Mouse (Mus musculus) CD4-positive, CD25-positive, alpha-beta regulatory T cell, adult 4 months (primary cell): Measurements from ENCODE around the gene Rab29. TPM values are rescaled to one million over a fixed set of nuclear protein-coding genes. Genes with fewer than 3 reads are reported as not detected.
"Not testable (repeated sequence)": the region's sequence is repeated elsewhere in the genome, so short reads cannot be mapped to it uniquely, and the experiment has no call there.

Experiments
- ATAC-seq: one replicate; pipeline ENCODE4 v1.8.0; 2017
- polyA plus RNA-seq, 2 experiments: library from polyadenylated mRNA; unstranded; fragments of 100-300 nt; shearing (Covaris generic); gene quantifications; one replicate each; pipeline ENCODE4 v1.2.1; 2017

The Rab29 gene
- 10 to 100 TPM; 35.6 to 36.8 TPM for polyA plus RNA-seq

DNA sequence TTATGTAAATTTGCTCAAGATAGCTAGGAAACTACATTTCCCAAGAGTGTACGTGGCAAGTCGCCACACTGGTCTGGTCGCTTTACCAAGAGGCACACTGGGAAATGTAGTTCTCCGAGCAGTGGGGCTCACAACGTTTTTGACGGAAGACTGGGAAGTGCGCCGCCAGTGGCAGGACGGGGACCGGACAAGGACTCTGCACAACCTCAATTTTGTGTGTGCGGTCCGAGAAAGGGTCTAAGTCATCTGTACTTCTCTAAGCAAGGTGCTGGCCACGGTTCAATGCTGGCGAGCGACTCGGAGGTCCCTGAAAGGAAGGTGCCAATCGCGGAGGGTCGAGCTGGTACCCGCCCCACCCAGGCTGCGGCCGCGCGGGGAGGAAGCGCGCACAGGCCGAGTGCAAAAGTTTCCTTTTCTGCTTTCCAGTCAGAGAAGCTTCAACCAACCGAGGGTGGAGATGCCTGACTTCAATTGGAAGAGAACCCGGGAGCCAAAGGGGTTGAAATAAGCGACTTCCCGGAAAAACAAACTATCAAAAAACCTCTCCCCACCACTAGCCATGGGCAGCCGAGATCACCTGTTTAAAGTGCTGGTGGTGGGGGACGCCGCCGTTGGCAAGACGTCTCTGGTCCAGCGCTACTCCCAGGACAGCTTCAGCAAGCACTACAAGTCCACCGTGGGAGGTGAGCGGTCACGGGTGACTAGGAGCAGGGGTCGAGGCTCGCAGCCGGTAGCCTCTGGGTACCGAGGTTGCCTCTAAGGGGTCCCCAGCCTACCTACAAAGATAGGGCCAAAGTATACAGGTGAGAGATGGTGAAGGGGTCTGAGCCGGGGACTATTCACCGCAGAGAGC, at the start of gene Rab29:
Rab29 (plus strand) TSS at position 132 of the 853 bp plus-strand sequence.
- peak; percentile 99 for ATAC-seq

- not testable (repeated sequence) for ATAC-seq
Observed at GRCm38 (mm10) chr1:131820353-131820752, 46.7 kb upstream of the Rab29 start.

GRCm38 (mm10) chr1:131820887-131821328, 46.1 kb upstream of the Rab29 start:
- peak; percentile 79 for ATAC-seq

GRCm38 (mm10) chr1:131822292-131822691, 44.7 kb upstream of the Rab29 start:
- no peak for ATAC-seq

GRCm38 (mm10) chr1:131822856-131823492, 44.0 kb upstream of the Rab29 start:
- no peak for ATAC-seq

DNA sequence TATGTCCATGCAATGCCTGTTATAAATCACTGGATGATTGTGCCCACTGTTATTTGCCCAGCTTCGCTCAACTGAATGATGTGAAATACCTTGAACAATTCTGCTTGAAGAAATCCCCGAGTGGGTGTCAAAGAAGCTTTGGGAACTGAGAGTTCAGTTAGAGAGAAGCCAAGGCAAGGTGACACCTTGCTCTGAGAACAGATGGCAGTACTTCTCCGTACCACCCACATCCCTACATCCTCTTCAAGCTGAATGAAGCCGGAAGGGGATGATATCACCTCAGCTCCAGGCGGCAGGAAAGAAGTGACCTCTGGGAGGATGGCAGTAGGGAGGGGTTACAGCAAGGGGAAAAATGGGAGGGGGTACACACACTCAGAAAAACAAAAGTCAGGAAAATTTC, 43.5 kb upstream of the Rab29 start:
- no peak for ATAC-seq

DNA sequence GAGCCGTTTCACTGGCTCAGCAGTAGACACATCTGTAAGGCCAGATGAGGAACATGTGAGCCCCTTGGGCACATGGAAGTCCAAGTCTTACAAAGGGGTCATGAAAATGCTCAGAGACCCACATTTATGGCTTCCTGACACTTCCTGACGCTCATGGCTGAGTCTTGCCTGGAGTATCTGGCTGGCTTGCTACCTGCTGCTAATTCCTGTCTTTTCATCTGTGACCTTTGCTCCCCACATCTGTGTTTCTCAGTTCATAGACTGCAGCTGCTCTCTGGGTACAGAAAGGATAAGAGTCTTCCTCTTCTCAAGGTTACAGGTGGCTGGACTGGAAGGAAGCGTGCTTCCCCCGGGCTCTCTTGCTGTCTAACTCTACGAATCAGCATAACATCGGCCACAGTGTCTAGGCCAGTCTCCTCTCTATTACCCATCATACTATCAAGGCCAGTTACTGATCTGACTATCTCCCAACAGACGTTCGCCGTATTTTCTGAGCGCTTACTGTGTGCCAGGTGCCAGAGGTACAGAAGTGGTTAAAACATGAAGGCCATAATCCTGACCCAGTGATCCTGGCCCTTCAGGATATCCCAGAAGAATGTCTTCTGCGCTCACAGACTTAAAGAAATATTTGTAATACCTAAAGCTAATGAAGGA, 42.4 kb upstream of the Rab29 start:
- ATAC-seq: no peak

- ATAC-seq: peak; percentile 40
Observed at GRCm38 (mm10) chr1:131827207-131827786, 39.7 kb upstream of the Rab29 start, which contains the start of gene Slc41a1. TSS of gene Slc41a1 (plus strand) at chr1:131827493.

DNA sequence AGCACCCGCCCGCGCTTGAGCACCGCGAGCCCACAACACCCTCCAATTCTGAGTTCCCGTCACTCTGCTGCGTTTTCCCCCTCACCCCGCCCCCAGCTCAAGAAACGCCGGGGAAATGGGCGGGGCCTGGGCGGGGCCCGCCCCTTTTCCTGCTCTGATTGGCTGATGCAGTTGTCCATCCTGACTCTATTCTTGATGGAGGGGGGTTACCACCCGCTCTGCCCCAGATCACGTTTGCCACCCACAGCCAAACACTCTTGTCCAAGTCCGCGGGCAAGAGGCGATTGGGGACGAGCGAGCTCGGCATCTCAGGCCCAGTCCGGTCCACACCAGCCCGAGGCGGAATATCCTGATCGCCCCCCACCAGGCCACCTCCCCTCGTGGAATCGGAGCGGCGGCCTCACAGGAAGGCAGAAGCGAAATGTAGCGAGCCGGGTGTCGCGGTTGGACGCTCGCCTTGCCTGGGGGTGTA, 39.2 kb upstream of the Rab29 start:
- ATAC-seq: peak; percentile 89

DNA sequence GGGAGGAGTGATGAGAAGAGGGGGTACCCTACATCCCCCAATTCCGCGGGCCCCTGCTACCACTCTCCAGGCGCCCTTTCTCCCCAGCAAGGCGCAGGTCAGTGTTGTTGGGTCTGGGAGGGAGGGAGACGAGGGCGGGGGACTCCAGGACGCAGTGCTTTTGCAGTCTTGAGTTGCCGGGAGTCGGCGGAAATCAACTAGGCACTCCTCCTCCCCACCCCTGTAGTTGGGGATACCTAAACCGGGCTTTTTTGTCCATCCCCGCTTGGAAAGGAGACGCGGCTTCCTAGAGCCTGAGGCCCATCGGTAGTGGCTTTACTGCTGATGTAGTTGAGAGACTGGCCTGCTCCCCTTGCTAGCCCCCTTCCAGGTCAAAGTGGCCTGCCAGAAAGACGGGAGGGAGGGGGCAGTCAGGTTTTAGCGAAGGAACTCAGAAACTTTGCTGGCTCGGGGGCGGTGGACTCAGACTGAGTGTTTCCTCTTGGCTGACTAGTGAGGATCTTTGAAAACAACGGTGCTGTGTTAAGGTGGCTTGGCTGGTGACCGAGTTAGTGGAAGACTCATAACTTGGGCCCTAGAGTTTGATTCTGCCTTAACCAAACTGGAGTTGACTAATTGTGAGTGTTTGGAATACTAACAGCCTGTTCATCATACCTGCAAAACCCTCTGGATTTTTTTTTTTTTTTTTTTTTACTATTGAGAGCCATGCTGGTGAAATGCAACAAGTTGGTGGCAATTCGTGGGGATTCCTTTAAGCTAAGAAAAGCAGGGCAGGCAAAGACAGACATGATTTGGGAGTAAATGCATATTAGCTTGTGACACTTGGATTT, 38.5 kb upstream of the Rab29 start:
- ATAC-seq: peak; percentile 23

DNA sequence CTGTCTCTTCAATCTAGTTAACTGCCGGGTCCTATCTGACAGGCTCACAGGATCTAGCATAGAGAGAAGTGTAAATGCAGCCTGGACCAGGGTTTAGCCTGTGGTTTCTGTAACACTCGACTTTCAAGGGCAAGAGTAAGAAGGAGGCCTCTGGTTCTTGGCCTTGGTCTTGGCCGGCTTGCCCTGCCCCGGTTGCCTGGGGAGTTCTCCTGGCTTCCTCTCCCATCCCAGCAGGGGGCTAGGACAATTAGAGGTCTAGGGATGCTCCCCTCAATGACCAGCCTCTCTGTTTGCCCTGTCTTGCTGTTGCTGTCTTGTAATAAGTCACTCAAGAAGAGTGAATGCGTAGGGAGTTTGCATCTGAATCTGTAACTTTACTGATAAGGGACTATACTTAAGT, 37.7 kb upstream of the Rab29 start:
- ATAC-seq: no peak

DNA sequence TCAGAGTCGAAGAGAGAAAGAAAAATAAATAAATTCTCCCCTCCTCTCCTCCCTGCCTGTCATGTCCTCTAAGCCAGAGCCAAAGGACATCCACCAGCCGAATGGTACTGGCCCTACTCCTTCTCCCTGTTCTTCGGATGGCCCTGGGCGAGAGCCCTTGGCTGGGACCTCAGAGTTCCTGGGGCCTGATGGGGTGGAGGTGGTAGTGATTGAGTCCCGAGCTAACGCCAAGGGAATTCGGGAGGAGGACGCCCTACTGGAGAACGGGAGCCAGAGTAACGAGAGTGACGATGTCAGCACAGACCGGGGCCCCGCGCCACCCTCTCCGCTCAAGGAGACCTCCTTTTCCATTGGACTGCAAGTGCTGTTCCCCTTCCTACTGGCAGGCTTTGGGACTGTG, 36.5 kb upstream of the Rab29 start:
- ATAC-seq: no peak

- ATAC-seq: no peak
Observed at GRCm38 (mm10) chr1:131830971-131831641, 35.9 kb upstream of the Rab29 start.

GRCm38 (mm10) chr1:131837035-131837434, 30.0 kb upstream of the Rab29 start:
- peak; percentile 39 for ATAC-seq

- ATAC-seq: no peak
Observed at GRCm38 (mm10) chr1:131838542-131838941, 28.5 kb upstream of the Rab29 start.

GRCm38 (mm10) chr1:131839279-131839678, 27.7 kb upstream of the Rab29 start:
- ATAC-seq: no peak

GRCm38 (mm10) chr1:131842221-131842620, 24.8 kb upstream of the Rab29 start:
- no peak for ATAC-seq

GRCm38 (mm10) chr1:131843758-131844157, 23.3 kb upstream of the Rab29 start:
- no peak for ATAC-seq

DNA sequence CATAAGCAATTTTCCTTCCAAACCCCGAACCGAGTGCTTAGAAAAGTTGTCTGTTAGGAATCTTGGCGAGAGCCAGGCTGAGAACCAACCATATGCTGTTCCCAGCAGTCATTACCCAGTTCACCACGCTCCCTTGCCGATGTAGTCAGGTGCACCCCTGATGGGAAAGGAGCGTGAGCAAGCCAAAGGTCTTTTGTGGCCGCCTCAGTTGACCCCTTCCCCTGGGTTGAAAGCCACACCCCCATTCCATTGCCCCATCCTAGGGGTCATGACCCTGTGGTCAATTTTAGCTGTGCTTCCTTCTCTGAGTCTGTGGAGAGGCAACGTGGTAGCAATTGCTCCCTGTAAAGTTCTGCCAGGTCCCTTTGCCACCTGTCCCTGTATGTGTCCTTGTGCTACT, 22.1 kb upstream of the Rab29 start:
- no peak for ATAC-seq

- ATAC-seq: peak; percentile 56
Observed at GRCm38 (mm10) chr1:131846255-131846654, 20.8 kb upstream of the Rab29 start.

- ATAC-seq: no peak
Observed at GRCm38 (mm10) chr1:131861811-131862210, 5.2 kb upstream of the Rab29 start.
